Mouse (Mus musculus): ENCODE results near the gene A2ml1. TPM values are rescaled to one million over a fixed set of nuclear protein-coding genes. Genes with fewer than 3 reads are reported as not detected.

A2ml1 gene
- polyA plus RNA-seq, 1 experiment, result 0.73 TPM

DNA sequence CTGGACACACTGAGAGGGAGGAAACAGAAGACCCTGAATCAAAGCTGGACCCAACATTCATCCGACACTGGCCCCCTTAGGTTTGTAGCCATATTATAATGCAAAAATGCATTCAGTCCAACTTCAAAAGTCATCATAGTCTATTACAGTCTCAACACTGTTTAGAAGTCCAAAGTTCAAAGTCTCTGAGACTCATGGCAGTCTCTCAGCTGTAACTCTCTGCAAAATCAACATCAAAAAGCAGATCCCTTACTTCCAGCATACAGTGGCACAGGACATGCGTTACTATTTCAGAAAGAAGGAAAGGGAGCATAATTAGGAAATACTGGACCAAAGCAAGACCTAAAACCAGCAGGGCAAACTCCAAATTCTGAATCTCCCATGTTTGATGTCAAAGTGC, 46.2 kb downstream of the A2ml1 start:
- TF ChIP-seq CTCF (IDR thresholded peaks at IDR 0.05; ENCODE audit: borderline replicate concordance, control insufficient read depth, extremely low read depth, insufficient read depth, low read length, poor library complexity), result no peak
- no peak for TF ChIP-seq POLR2A (IDR thresholded peaks at IDR 0.05; ENCODE audit: control insufficient read depth, extremely low read depth, insufficient read depth, low read length, poor library complexity)
- Histone ChIP-seq H3K27ac (ENCODE audit: control insufficient read depth, insufficient read depth, low read length) (no peak overlapping the region), H3K27me3 (ENCODE audit: control insufficient read depth, insufficient read depth, low read length) (no peaks in the 10 kb centered on the region), H3K4me3 (ENCODE audit: control insufficient read depth, insufficient read depth, low read length) (no peak overlapping the region), H3K4me1 (replicated peaks; ENCODE audit: control insufficient read depth, insufficient read depth, low read length) (no peaks in the 10 kb centered on the region), H3K36me3 (ENCODE audit: control insufficient read depth, insufficient read depth, low read length) (no peaks in the 10 kb centered on the region)
- 96% methylated on average over 2 of the region's 2 CpGs for WGBS
- no peak for DNase-seq

GRCm38 (mm10) chr6:128533296-128533695, 48.1 kb downstream of the A2ml1 start:
- DNase-seq, result no peak
- WGBS, result 97% methylated on average over 6 of the region's 6 CpGs
- no peak for TF ChIP-seq CTCF (IDR thresholded peaks at IDR 0.05; ENCODE audit: borderline replicate concordance, control insufficient read depth, extremely low read depth, insufficient read depth, low read length, poor library complexity)
- no peak for TF ChIP-seq POLR2A (IDR thresholded peaks at IDR 0.05; ENCODE audit: control insufficient read depth, extremely low read depth, insufficient read depth, low read length, poor library complexity)
- Histone ChIP-seq H3K27me3 (ENCODE audit: control insufficient read depth, insufficient read depth, low read length) (no peaks in the 10 kb centered on the region), H3K36me3 (ENCODE audit: control insufficient read depth, insufficient read depth, low read length) (no peaks in the 10 kb centered on the region), H3K4me3 (ENCODE audit: control insufficient read depth, insufficient read depth, low read length) (no peak overlapping the region), H3K4me1 (replicated peaks; ENCODE audit: control insufficient read depth, insufficient read depth, low read length) (no peaks in the 10 kb centered on the region; the same call in 1 of the 2 replicates), H3K27ac (ENCODE audit: control insufficient read depth, insufficient read depth, low read length) (no peak overlapping the region)

GRCm38 (mm10) chr6:128532701-128533100, 48.7 kb downstream of the A2ml1 start:
- TF ChIP-seq CTCF (IDR thresholded peaks at IDR 0.05; ENCODE audit: borderline replicate concordance, control insufficient read depth, extremely low read depth, insufficient read depth, low read length, poor library complexity), result no peak
- no peak for TF ChIP-seq POLR2A (IDR thresholded peaks at IDR 0.05; ENCODE audit: control insufficient read depth, extremely low read depth, insufficient read depth, low read length, poor library complexity)
- Histone ChIP-seq H3K27ac (ENCODE audit: control insufficient read depth, insufficient read depth, low read length) (no peak overlapping the region), H3K27me3 (ENCODE audit: control insufficient read depth, insufficient read depth, low read length) (no peaks in the 10 kb centered on the region), H3K4me1 (replicated peaks; ENCODE audit: control insufficient read depth, insufficient read depth, low read length) (no peaks in the 10 kb centered on the region; the same call in 1 of the 2 replicates), H3K4me3 (ENCODE audit: control insufficient read depth, insufficient read depth, low read length) (no peak overlapping the region), H3K36me3 (ENCODE audit: control insufficient read depth, insufficient read depth, low read length) (no peaks in the 10 kb centered on the region)
- no peak for DNase-seq
- WGBS, result 92% methylated on average over 9 of the region's 9 CpGs

DNA sequence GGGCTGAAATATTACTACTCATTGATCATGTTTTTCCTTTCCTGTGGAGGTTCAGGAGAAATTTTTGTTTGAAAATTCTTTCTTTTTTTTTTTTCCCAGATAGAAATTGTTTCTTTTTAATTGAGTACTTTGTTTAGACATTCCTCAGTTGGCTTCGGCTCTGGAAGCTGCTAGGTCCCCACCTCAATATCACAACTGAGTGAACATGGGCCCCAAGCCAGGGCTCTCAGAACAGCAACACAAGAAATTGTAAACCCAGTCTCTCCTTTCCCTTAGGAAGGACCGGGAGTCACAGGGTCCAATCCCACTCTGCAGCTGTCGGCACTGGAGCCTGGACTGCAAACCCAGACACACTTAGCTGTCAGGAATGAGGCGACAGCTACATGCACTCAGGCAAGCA, 52.9 kb downstream of the A2ml1 start:
- TF ChIP-seq CTCF (IDR thresholded peaks at IDR 0.05; ENCODE audit: borderline replicate concordance, control insufficient read depth, extremely low read depth, insufficient read depth, low read length, poor library complexity) (no peak), POLR2A (IDR thresholded peaks at IDR 0.05; ENCODE audit: control insufficient read depth, extremely low read depth, insufficient read depth, low read length, poor library complexity) (no peak)
- H3K4me3 ChIP-seq (ENCODE audit: control insufficient read depth, insufficient read depth, low read length), result no peak overlapping the region
- H3K4me1 ChIP-seq (replicated peaks; ENCODE audit: control insufficient read depth, insufficient read depth, low read length), result no peaks in the 10 kb centered on the region; the same call in 1 of the 2 replicates
- no peak for DNase-seq
- WGBS, result 90% methylated on average over 4 of the region's 4 CpGs
- H3K36me3 ChIP-seq (ENCODE audit: control insufficient read depth, insufficient read depth, low read length), result no peaks in the 10 kb centered on the region
- H3K27me3 ChIP-seq (ENCODE audit: control insufficient read depth, insufficient read depth, low read length), result no peaks in the 10 kb centered on the region
- no peak overlapping the region for H3K27ac ChIP-seq (ENCODE audit: control insufficient read depth, insufficient read depth, low read length)

DNA sequence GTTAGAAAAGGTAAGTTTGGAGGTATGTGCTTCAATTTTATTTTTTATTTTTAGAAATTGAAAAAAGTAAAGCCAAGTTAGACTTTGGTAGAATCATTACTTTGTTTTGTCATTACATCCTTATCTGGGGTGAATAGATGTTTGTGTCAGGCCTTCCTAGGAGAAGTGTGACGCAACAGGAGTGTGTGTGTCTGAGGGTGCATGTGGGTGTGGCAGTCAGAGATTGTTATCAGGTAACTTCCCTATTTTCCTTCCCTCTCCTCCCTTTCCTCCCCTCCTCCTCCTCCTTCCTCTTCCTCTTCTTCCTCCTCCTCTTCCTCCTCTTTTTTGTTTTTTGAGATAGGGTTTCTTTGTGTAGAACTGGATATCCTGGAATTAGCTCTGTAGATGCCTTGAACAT, 54.3 kb downstream of the A2ml1 start:
- H3K4me3 ChIP-seq (ENCODE audit: control insufficient read depth, insufficient read depth, low read length), result no peak overlapping the region
- no peaks in the 10 kb centered on the region; the same call in 1 of the 2 replicates for H3K4me1 ChIP-seq (replicated peaks; ENCODE audit: control insufficient read depth, insufficient read depth, low read length)
- DNase-seq, result no peak
- H3K27me3 ChIP-seq (ENCODE audit: control insufficient read depth, insufficient read depth, low read length), result no peaks in the 10 kb centered on the region
- no peak for TF ChIP-seq POLR2A (IDR thresholded peaks at IDR 0.05; ENCODE audit: control insufficient read depth, extremely low read depth, insufficient read depth, low read length, poor library complexity)
- no peak for TF ChIP-seq CTCF (IDR thresholded peaks at IDR 0.05; ENCODE audit: borderline replicate concordance, control insufficient read depth, extremely low read depth, insufficient read depth, low read length, poor library complexity)
- 27% methylated on average over 1 of the region's 1 CpGs for WGBS
- no peak overlapping the region for H3K27ac ChIP-seq (ENCODE audit: control insufficient read depth, insufficient read depth, low read length)
- no peaks in the 10 kb centered on the region for H3K36me3 ChIP-seq (ENCODE audit: control insufficient read depth, insufficient read depth, low read length)

DNA sequence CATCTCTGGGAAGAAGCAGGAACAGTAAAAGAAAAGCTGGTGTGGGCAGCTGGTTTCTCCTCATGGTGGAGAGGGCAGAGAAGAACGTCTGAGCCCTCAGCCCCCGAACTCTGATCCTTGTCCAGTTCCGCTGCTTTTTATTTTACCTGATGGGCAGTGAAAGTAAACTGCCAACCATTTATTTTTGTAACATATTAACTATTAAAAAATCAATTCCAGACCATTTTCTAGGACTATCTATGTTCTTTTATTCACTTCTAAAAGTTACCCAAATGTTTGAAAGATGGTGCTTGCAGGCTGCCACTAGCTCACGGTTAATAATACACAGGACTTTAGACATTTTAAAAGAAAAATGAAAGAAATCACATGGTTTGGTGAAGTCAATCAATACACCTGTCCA, 54.8 kb downstream of the A2ml1 start, which contains the start of gene Pzp:
Gene Pzp (minus strand): TSS at position 120 of the 400 bp plus-strand sequence.
- no peak within 1 kb of the TSS for H3K4me3 ChIP-seq (ENCODE audit: control insufficient read depth, insufficient read depth, low read length)
- no peaks in the 10 kb centered on the region for H3K36me3 ChIP-seq (ENCODE audit: control insufficient read depth, insufficient read depth, low read length)
- no peaks in the 10 kb centered on the region for H3K27me3 ChIP-seq (ENCODE audit: control insufficient read depth, insufficient read depth, low read length)
- WGBS, result 92% methylated on average over 4 of the region's 4 CpGs
- no peak for TF ChIP-seq CTCF (IDR thresholded peaks at IDR 0.05; ENCODE audit: borderline replicate concordance, control insufficient read depth, extremely low read depth, insufficient read depth, low read length, poor library complexity)
- no peaks in the 10 kb centered on the region; the same call in 1 of the 2 replicates for H3K4me1 ChIP-seq (replicated peaks; ENCODE audit: control insufficient read depth, insufficient read depth, low read length)
- no peak within 1 kb of the TSS for H3K27ac ChIP-seq (ENCODE audit: control insufficient read depth, insufficient read depth, low read length)
- DNase-seq, result no peak

DNA sequence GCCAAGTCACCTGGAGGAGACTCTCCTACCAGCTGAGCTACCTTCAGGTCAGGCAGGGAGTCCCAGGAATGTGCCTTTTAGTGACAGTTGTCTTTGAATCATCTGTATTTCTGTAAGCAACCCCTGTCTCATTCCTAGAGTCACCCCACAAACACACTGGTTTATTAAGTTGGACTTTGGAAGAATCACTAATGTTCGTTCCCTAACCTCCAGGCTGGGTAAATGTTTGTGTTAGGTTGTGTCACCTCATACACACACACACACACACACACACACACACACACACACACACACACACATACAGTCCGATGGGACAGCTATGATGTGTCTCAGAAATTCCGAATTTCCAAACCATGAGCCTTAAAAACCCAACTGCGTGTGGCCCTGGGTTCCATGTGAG, 55.6 kb downstream of the A2ml1 start:
- no peak for DNase-seq
- WGBS, result 93% methylated on average over 4 of the region's 4 CpGs
- Histone ChIP-seq H3K36me3 (ENCODE audit: control insufficient read depth, insufficient read depth, low read length) (no peaks in the 10 kb centered on the region), H3K27ac (ENCODE audit: control insufficient read depth, insufficient read depth, low read length) (no peak overlapping the region), H3K27me3 (ENCODE audit: control insufficient read depth, insufficient read depth, low read length) (no peaks in the 10 kb centered on the region), H3K4me3 (ENCODE audit: control insufficient read depth, insufficient read depth, low read length) (no peak overlapping the region), H3K4me1 (replicated peaks; ENCODE audit: control insufficient read depth, insufficient read depth, low read length) (no peaks in the 10 kb centered on the region; the same call in 1 of the 2 replicates)
- TF ChIP-seq CTCF (IDR thresholded peaks at IDR 0.05; ENCODE audit: borderline replicate concordance, control insufficient read depth, extremely low read depth, insufficient read depth, low read length, poor library complexity) (no peak), POLR2A (IDR thresholded peaks at IDR 0.05; ENCODE audit: control insufficient read depth, extremely low read depth, insufficient read depth, low read length, poor library complexity) (no peak)
